Mouse (Mus musculus) layer of hippocampus, postnatal 10 days (tissue): Measurements from ENCODE around the gene Sesn1. TPM values are rescaled to one million over a fixed set of nuclear protein-coding genes. Genes with fewer than 3 reads are reported as not detected.
"Not testable (repeated sequence)": the region's sequence is repeated elsewhere in the genome, so short reads cannot be mapped to it uniquely, and the experiment has no call there.

Experiments used
- DNase-seq, 2 experiments: peaks; one replicate each; pipeline ENCODE4 v3.0.0; 2021; ENCODE audit warnings: low spot score in 2 of 2
- total RNA-seq, 2 experiments: library from RNA; stranded (reverse); gene quantifications; 2 replicates each; pipeline ENCODE4 v1.2.3; 2021

Sesn1 gene
- total RNA-seq, 2 experiments from 2014 or later: 28.7 to 31.4 TPM

DNA sequence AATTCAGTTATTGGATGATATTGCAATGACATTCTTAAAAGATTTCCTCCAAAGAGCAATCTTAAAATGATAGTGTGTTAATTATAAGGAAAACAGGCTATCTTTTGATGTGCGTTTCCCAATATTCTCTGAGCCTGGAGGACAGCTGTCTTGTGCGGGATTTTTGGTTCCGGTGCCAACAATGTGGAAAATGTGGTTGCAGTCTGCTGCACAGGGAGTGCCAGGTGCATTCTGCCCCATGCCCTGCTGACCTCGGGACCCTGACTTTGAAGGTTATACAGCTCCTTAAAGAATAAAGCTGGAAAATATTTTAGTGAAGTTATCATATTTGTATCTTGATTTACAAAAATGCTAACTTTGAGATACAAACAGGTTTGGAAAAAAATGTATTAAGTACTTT lies 98.2 kb downstream of the Sesn1 start:
- DNase-seq: no peak

DNA sequence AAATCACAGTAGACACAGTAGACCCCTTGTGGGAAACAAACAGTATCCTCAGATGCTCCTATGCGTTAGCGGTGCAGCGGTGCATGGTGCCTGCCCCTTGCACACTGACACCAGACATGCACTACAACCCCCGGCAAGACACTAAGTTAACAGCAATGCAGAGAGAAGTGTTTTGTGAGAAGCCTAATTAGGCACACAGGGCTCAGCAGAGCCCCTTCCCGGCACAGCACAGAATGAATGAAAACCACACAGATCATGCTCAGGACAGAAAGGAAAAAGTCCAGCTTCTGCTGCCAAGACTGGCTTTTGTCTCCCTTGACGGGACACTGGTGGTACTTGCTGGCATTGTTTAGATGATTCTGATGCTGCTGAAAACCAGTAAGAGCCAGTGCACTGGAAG lies 99.2 kb downstream of the Sesn1 start:
- DNase-seq: no peak

DNA sequence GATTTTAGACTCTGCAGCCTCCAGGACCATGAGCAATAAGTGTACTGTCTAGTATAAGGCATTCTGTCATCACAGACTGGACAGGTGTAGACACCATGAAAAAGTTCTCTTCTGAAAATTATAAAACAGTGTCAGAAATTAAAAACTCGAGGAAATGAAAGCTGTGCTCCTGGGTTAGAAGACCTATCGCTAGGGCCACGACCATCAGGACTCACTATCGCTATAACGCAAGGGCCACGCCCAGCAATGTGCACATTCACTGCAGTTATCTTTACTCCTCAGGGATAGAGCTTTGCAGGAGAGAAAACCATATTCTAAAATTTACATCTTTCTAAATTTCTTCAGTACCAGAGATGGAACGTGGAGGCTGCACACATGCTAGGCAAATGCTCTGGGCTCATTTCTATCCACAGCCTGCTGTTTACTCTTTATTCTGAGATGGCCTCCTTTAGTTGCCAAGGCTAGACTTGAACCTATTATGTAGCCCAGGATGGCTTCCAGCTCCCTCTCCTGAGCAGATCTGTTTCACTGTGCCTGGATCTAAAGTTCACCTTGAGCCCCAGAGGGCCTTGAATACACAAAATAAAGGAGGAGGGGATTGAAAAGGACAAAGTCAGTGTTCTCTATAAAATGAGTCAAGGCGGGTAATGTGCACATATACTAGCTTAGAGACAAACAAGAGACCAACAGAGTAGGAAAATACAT lies 102.7 kb downstream of the Sesn1 start:
- no peak for DNase-seq

DNA sequence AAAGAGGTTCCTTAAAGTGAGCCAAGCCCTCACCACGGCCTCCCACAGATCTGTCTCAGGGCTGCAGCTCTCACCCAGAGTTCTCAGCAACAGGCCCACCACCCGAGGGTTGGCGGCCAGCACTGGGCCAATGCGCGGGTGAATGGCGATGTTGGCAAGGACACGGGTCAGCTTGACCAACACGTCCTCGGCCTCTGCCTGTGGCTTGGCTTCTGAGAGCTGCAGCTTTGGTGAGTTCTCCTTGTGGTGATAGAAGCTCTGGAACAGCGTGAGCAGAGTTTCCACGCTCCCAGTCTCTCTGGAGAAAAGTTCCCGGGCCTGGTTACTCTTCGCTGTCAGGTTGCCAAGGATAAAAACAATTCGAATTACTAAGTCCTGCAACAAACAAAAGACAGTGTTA lies 117.0 kb downstream of the Sesn1 start:
- DNase-seq: peak in 1 of 2 experiments; percentile 25

DNA sequence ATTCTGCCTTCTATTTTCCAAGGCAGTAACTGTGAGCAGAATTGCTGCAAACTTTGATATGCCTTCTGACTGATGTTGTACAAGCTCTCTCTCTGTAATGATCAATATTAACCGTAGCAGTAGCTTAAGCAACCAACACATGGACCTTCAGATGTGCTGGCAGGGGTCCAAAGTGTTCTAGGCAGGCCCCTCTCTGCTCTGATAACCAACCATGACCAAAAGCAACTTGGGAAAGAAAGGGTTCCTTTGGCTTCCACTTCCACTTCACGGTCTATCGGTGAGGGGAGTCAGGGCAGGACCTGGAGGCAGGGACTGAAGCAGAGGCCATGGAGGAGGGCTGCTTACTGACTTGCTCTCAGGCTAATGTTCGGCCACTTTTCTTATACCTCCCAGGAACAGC lies 121.2 kb downstream of the Sesn1 start:
- peak in 1 of 2 experiments; percentile 21 for DNase-seq

DNA sequence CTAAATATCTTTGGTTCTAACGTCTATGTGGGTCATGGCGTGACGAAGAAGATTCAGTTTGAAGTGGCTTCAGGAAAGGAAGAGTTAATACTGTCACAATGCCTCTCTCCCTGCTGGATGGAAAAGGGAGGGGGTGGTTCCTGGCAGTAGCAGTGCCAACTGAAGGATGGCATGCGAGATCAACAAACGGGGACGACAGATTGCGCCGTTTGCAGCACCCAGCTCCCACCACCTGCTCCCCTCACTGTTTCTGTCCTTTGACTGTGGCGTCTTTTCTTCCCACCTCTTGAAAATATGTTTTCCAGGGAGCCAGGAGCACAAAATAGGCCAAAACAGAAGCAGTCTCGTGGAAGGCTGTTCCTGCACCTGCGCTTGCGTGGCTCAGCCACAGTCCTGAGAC lies 122.2 kb downstream of the Sesn1 start:
- DNase-seq: peak; percentile 65 to 74

DNA sequence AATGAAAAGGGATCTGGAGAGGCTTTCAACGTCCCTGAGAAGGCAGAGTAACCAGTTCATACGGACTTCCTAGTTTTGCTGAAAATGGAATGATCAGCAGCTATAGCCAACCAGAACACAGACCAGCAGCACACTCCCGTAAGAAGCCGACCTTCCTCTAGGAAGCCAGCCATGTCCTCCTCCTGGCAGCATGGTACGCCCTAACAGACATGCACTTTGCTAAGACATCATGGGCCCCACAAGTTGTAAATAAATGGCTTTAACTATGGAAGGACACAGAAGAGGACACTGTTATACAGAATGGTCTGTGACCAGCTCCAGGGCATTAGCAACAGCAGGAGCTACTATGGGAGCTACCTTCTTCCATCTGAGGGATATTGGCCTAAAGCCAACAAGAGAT lies 123.2 kb downstream of the Sesn1 start:
- peak in 1 of 2 experiments; percentile 17 for DNase-seq

DNA sequence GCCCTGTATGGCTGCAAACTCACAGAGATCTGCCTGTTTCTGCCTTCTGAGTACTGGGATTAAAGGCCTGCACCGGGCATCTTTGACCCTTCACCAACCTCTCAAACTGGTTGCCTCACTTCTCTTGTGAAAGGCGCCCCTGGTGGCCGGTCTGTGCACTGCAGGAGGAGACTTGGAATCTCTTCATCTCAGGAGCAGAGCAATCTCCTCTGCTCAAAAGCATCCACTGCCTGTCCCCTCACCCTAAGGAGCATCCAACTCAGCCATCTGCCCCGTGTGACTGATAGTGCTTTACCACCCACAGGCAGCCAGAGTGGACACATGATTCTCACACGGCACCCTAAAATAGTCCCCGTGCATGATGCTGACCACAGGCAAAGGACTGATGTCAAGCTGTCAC lies 123.8 kb downstream of the Sesn1 start:
- DNase-seq: peak; percentile 66 to 68

DNA sequence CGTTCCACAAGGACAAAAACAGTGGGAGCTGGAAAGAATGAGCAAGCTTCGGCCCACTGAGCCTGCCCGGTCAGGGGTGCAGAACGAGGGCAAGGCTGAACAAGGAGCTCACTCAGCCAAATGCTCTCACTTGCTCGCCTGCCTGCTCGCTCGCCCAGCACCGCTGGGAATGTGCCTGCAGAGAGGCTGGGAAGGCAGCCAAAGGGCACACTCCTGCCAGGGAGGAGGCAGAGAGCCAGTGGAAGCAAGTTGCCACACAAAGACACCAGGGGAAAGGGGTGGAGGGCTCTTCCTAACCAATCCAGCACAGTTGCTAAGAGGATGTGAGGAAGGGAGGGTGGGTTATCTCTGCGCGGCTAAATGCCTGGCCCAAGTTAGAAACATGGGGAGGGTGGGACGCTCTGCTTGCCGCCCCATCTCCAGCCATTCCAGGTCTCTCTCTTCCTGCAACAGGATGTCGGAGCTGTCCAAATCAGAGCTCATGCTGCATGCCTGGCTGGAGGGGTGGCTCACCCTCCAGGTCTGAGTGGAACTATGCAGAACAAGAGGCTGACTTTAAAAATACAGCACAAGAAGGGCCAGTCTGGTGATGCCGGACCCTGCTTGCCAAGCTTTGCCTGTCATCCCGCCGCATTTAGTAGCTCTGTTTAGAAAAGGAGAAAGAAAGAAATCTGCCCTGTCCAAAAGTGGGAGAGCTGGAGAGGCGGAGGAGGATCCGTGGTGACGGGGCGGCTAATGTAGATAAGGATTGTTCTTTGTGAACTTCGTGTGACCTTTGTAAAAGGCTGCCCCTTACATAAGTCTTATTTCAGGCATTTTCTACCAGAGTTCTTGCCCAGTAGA lies 125.1 kb downstream of the Sesn1 start:
- DNase-seq: peak; percentile 88 to 90

DNA sequence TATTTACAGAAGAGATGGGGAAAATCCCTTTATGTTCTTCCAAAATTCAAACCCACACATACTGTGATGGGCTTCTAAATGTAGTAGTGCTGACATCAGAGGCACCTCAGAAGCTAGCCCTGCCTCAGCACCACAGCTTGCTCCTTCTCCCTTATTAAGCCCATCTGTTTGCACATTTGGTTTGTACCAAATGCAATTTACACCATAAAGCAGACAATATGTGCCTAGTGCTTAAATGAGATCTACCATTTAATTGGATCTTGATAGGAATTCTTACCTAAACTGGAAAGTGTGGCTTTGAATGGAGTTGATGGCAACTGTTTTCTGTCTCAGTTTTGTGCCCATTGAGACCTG lies 125.7 kb downstream of the Sesn1 start:
- DNase-seq: peak in 1 of 2 experiments; percentile 15

DNA sequence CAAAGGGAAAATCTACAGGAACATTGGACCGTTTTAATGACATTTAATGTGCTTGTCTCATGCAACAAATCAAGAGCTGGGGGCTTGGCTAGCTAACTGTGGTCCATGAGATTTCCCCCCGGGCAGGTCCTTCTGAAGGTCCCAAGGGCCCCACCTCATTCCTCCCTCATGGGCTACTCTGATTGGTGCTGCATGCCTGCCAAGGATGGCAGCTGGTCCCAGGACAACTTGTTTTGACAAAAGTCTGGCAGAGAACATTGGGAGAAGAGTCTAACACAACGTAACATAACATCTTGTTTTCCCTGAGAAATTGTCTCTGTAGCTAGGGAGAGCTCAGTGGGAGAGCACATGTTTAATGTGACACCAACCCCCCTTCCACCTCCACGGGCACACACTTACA lies 126.4 kb downstream of the Sesn1 start:
- DNase-seq: peak; percentile 20 to 27

DNA sequence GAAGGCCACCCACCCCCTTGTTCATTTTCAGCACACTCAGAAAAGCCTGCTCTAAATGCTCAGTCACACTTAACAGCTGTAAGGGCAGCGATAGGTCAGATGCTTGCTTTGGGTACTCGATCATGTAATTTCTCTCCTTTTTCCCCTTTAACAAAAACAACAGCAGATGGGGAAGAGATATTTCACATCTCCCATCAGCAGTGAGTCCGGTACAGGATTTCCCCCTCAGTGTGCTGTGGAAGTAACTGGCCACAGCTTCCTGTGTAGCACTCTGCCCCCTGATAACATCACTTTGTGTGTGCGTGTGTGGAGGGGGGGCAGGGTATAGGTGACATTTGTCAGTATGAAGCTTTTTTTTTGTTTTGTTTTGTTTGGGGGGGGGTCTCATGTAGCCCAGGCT lies 127.4 kb downstream of the Sesn1 start:
- no peak for DNase-seq

DNA sequence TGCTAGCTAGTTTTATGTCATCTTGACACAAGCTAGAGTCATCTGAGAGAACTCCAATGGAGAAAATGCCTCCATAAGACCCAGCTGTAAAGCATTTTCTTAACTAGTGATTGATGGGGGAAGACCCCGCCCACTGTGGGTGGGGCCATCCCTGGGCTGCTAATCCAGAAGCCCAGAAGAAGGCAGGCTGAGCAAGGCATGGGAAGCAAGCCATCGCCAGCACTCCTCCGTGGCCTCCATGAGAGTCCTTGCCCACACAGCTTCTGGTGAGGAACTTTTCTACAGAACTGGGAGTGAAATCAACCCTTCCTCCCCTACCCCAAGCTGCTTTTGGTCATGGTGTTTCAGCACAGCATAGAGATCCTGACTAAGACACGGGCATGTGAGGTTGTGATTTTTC lies 129.4 kb downstream of the Sesn1 start:
- no peak for DNase-seq

DNA sequence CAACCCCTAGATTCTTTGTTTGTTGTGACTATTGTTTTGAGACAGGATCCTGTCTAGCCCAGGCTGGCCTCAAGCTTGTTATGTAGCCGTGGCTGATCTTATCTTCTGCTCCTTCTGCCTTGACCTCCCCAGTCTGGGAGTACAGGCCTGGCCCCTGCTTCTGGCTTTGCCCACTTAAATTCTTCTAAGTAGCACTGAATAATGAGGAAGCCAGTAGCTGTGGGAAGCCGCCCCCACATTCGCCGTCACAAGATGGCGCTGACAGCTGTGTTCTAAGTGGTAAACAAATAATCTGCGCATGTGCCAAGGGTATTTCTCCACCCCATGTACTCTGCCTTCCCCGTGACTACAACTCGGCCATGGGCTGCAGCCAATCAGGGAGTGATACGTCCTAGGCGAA lies 142.6 kb downstream of the Sesn1 start:
- not testable (repeated sequence) for DNase-seq

DNA sequence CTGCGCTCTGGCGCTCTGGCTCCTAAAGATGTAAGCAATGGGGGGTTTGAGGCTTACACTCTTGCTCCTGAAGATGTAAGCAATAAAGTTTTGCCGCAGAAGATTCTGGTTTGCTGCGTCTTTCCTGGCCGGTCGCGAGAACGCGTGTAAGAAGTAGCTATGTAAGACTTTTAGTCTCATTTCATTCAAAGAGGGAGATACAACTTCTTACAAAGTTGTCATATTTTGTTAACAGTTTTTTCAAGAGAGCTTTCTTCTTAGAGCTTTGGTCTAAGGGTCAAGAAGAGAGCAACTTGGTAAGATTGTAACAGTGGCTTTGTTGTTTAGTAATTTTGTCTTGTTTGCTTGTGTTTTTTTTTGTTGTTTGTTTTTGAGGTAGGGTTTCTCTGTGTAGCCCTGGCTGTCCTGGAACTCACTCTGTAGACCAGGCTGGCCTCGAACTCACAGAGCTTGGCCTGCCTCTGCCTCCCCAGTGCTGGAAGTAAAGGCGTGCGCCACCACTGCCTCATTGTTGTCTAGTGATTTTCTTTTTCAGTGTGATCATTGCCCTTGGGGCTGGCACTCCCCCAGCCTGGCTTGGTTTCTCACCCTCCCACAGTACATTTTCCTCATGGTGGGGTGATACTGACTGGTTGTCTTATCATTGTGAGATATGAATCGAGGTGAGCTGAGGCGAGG lies 143.3 kb downstream of the Sesn1 start:
- DNase-seq: no peak

DNA sequence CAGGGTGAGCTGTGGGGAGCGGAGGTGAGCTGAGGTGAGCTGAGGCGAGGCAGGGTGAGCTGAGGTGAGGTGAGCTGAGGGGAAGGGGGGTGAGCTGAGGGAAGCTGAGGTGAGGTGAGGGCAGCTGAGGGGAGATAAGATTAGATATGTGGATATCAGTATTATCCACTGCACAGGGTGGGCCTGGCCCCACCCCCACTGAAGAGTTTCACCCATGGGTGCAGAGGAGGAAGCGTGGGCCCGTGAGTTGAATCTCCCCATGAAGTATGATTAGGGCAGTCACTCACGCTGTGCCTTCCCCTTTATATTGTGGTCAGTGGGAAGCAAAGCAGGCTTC lies 143.8 kb downstream of the Sesn1 start:
- DNase-seq: no peak

DNA sequence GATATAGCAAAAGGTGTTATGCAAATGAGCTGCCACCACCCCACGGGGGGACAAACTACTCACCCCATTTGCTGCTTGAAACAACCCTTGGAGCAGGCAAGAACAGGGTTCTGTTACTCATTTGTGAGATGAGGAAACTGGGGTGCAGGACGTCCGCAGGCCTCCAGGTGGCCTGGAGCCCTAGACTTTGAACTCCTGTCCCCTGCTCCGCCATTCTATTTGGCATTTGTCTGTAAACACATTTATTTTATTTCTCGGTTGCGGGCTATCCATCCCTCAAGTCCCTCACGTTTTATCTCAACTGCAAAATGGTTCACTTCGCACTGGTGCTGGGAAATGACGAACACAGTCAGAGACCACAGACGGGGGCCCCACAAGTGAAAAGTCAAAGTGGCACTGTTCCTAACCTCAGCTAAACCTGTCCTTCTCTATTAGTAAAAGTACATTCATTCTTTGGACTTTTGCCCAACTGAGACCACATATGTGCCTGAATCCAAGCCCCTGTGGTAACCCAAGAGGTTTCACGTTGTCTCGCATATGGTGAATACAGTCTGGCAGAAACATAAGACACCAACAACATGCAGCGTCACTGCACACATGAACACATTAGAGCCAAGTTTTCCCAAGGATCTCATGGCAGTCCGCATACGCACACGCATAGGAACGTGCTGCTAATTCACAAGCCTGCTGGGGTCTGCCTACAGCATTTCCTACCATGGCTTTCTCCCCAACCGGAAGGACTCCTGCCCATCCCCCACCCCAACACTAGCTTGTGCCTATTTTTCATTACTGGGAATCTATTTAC lies 147.9 kb downstream of the Sesn1 start:
- no peak for DNase-seq
